Mouse (Mus musculus) T-helper 17 cell (primary cell): Measurements from ENCODE around the gene Kmt2c.
"Not testable (repeated sequence)": the region's sequence is repeated elsewhere in the genome, so short reads cannot be mapped to it uniquely, and the experiment has no call there.

ENCODE experiments used
- in situ Hi-C, 2 experiments: fragments of 300-600 bp; cut with MboI, MseI; formaldehyde crosslinking; loops; 1 replicate in 1 of 2; 2 replicates in 1 of 2; pipeline ENCODE4 v1.15.1; 2025; ENCODE audit warnings: high pct_unique_total_duplicates in 2 of 2

Gene Kmt2c

DNA sequence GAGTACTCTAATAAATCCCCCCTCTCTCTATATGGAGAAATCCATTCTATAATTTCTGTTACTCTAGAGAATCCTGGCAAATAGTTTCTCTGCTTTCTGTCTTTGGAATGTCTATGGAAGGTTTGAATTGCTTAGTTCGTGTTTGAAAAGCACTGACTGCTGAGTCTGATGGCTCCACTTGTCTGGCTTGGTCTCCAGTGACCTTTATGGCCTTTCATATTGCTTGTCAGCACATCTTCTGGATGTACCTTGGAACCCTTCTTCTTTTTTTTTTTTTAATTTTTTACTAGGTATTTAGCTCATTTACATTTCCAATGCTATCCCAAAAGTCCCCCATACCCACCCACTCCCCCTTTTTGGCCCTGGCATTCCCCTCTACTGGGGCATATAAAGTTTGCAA, 274.2 kb downstream of the Kmt2c start:
- in situ Hi-C loops, result not testable (repeated sequence)

DNA sequence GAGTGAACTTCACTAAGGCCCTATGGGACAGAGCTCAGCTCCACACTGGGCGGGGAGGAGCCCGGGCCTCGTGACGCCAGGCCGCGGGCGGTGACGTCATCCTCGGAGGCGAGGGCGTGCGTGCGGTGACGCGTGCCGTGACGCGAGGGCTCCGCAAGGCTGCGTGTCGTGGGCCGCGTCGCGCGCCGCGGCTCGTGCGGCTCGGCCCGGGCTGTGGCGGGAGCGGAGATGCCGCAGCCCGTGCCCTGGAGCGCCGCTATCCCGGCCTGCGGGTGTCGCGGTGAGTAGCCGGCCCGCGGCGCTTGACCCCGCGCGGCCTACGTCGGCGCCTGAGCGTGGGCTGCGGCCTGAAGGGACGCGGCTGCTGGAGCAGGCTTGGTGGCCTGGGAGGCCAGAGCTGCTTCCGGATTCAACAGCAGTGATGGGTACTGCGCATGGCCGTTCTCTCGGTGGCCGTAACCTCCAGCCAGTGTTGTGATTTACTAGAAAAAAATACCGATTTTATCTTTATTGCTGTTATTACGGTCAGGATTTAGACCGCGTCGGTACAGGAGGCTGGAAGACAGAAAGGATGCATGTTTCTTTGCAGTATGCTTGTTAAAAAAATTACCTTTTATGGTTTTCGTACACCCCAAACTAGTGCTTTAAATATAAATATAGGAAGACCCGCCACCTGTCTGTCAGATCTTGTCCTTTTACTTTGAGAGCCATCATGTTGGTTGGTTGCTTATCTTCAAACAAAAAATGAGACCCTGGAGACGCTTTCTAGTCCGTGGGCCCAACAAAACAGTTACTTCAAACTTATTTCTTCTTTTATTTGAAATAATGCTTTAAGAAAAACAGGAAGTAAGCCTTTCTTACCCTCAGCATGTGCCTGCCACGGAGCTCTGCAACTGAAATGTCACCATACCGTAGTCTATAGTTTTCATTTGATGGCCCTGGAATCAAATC, 275.6 kb downstream of the Kmt2c start, which contains the start of gene E130116L18Rik:
Gene E130116L18Rik (minus strand): TSS at position 402 of the 951 bp plus-strand sequence.
- in situ Hi-C loops, result no loop called here
